Mouse (Mus musculus): ENCODE measurements around the gene Olfr49. TPM values are rescaled to one million over a fixed set of nuclear protein-coding genes. Genes with fewer than 3 reads are reported as not detected.

The Olfr49 gene
- 0.16 to 0.17 TPM in 2 of 4 replicates, not detected in the others for total RNA-seq (2023)

GRCm38 (mm10) chr14:54284839-54285238 is at the start of gene Olfr49:
TSS of gene Olfr49 (minus strand) at chr14:54284939.

GRCm38 (mm10) chr14:54253741-54254291 is 30.9 kb downstream of the Olfr49 start, which contains the start of the genes Dad1 and Abhd4:
TSS of gene Dad1 (minus strand) at chr14:54254104.
TSS of gene Abhd4 (plus strand) at chr14:54254188.

Other genes with a start within 250 kb of the Olfr49 start
- 142 to 157 TPM (median 146 TPM) in 4 replicates for gene Dad1, start 30.8 kb downstream of the Olfr49 start, total RNA-seq (2023)
- gene Abhd4, start 30.8 kb downstream of the Olfr49 start, total RNA-seq (2023), result 9.4 to 14.0 TPM (median 12.0 TPM) in 4 replicates
- gene Oxa1l, start 75.9 kb upstream of the Olfr49 start, total RNA-seq (2023), result 83.4 to 87.6 TPM (median 84.7 TPM) in 4 replicates
- gene Slc7a7, start 132.8 kb upstream of the Olfr49 start, total RNA-seq (2023), result 6.0 to 8.3 TPM (median 7.2 TPM) in 4 replicates
- gene Mrpl52, start 142.0 kb upstream of the Olfr49 start, total RNA-seq (2023), result 80.8 to 114 TPM (median 85.8 TPM) in 4 replicates
- gene Mmp14, start 146.7 kb upstream of the Olfr49 start, total RNA-seq (2023), result 0.47 to 0.92 TPM (median 0.78 TPM) in 4 replicates
- gene Lrp10, start 179.2 kb upstream of the Olfr49 start, total RNA-seq (2023), result 174 to 205 TPM (median 187 TPM) in 4 replicates
- 0.63 to 3.1 TPM (median 1.5 TPM) in 4 replicates for gene Rem2, start 191.2 kb upstream of the Olfr49 start, total RNA-seq (2023)
- gene Prmt5, start 232.6 kb upstream of the Olfr49 start, total RNA-seq (2023), result 29.1 to 35.7 TPM (median 32.6 TPM) in 4 replicates